ENCODE assay signal across 23 mouse cellular contexts in the genomic region with DNA sequence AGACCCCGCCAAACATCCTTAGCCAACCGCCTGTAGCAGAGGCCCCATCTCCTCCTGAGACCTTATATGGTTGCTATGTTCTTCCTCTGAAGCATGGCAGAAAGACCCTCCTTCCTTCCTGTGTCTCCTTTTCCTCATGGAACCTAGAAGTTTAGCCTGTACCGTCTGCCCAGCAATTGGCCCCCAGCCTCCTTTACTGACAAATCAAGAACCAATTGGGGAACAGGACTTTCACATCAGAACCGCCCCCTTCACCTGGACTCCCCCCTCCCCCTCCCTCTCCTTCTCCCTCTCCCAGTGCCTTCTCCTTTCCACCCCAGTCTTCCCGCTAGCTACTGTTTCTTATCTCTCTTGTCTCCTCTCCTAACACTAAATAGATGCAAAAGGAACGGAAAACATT. TPM values are rescaled to one million over a fixed set of nuclear protein-coding genes. Genes with fewer than 3 reads are reported as not detected.
A peak's percentile ranks its signal among the peaks of the same experiment; 100 is the strongest.
DNase-seq lines count a peak whose midpoint lies in the region; TF ChIP-seq lines count a peak whose summit lies in the region.
"Had no signal": no experiment of that assay in that cellular context is flagged by ENCODE, and none has a peak within 500 bp of the region (broad histone marks: within the 10 kb centered on the region; RNA-seq: fewer than 3 reads in every experiment).

No protein-coding gene starts in this region.

- peaks cover 6% of the 10 kb centered on the region for H3K4me1 ChIP-seq in testis, adult 2 months (ENCODE audit: control insufficient read depth, insufficient read depth, low read length)
- H3K4me1 ChIP-seq: forebrain, embryonic 13.5 days; forebrain, embryonic 15.5 days had no signal

- no peak for TF ChIP-seq CTCF in testis, adult 2 months (IDR thresholded peaks at IDR 0.05; ENCODE audit: control insufficient read depth, insufficient read depth, insufficient replicate concordance, low read depth, low read length)

- peak overlapping the region; percentile 14; the same call in 1 of the 2 replicates for H3K4me3 ChIP-seq in testis, adult 2 months (ENCODE audit: control insufficient read depth, low read depth, low read length)
- H3K4me3 ChIP-seq: embryonic facial prominence, embryonic 10.5 days; embryonic facial prominence, embryonic 12.5 days; forebrain, embryonic 13.5 days; forebrain, embryonic 15.5 days had no signal

- no peaks in the 10 kb centered on the region for H3K36me3 ChIP-seq in testis, adult 2 months (ENCODE audit: control insufficient read depth, insufficient read depth, low read length)
- H3K36me3 ChIP-seq: embryonic facial prominence, embryonic 10.5 days; embryonic facial prominence, embryonic 12.5 days; forebrain, embryonic 15.5 days; G1E had no signal

- H3K27ac ChIP-seq in testis, adult 2 months (ENCODE audit: control insufficient read depth, insufficient read depth, low read depth, low read length) = no peak overlapping the region
- H3K27ac ChIP-seq: embryonic facial prominence, embryonic 12.5 days; forebrain, embryonic 13.5 days; forebrain, embryonic 15.5 days had no signal

- intact Hi-C loops in heart, postnatal 10 days (cut with DNase I) = no loop called here

- DNase-seq in heart, adult 11 months = peak; percentile 41
- DNase-seq in heart, postnatal 10 days = no peak
- no peak for DNase-seq in testis, postnatal 14 days (ENCODE audit: low spot score)
- peak; percentile 70 for DNase-seq in ZHBTc4 (ENCODE audit: low read depth, low spot score)
- no peak for DNase-seq in urinary bladder, postnatal 36 days (ENCODE audit: low spot score in 2 of 2)
- DNase-seq: adrenal gland, adult 2 months; adrenal gland, postnatal 10 days; adrenal gland, postnatal 25 days; B cell, adult 2 months; cerebellum, adult 11 months; cerebellum, adult 18-20 months; cerebellum, adult 8-10 months; cerebellum, adult 9-11 months; cerebellum, postnatal 14 days; cerebellum, postnatal 36 days; forebrain, postnatal 0 days had no signal

- no peaks in the 10 kb centered on the region for H3K27me3 ChIP-seq in testis, adult 2 months (ENCODE audit: control insufficient read depth, insufficient read depth, low read length)
- H3K27me3 ChIP-seq: CH12.LX; forebrain, embryonic 13.5 days; forebrain, embryonic 15.5 days had no signal

- no peak for TF ChIP-seq POLR2A in testis, adult 2 months (IDR thresholded peaks at IDR 0.05; ENCODE audit: control insufficient read depth, low read depth, low read length)

RNA-seq across cellular contexts. Expression of a gene that starts 12.6 kb away (rescaled TPM):
- 1 to 10 TPM; 7.8 to 8.3 TPM for total RNA-seq in heart, postnatal 10 days (2021)
- 3.9 and 4.0 TPM in 2 replicates for polyA plus RNA-seq in testis, adult 2 months (2012; rRNA removed)

RNA-seq across cellular contexts. Expression of a gene that starts 37.5 kb away (rescaled TPM):
- total RNA-seq in heart, postnatal 10 days (2021) = 1 to 10 TPM; 3.4 to 4.2 TPM
- polyA plus RNA-seq in testis, adult 2 months (2012; rRNA removed) = 19.9 and 24.3 TPM in 2 replicates

RNA-seq across cellular contexts. Expression of a gene that starts 38.1 kb away (rescaled TPM):
- total RNA-seq in heart, postnatal 10 days (2021) = 100 to 1,000 TPM in 1 of 2 experiments, 10 to 100 TPM in 1; 97.7 to 106 TPM
- polyA plus RNA-seq in testis, adult 2 months (2012; rRNA removed) = 382 and 421 TPM in 2 replicates

Comparison
In these comparisons a context has a peak if more than half of its experiments do, and no peak if none do; other contexts are left out.
1. DNase-seq: peak in heart, adult 11 months (single experiment) and ZHBTc4 (single experiment); none in heart, postnatal 10 days (0 of 2), testis, postnatal 14 days (single experiment) and urinary bladder, postnatal 36 days (0 of 2).